Mouse (Mus musculus) midbrain, embryonic 16.5 days (tissue): ENCODE data around the gene Ptch1. TPM values are rescaled to one million over a fixed set of nuclear protein-coding genes. Genes with fewer than 3 reads are reported as not detected.

Experiments used
- ATAC-seq: fragments of 200-750 bp; cut with Nextera tagmentation; 2 replicates; pipeline ENCODE4 v1.8.0; 2017; ENCODE audit warnings: moderate TSS enrichment
- H3K27ac ChIP-seq: fragments of 300-500 bp; sonication (generic); 2 replicates; pipeline ENCODE4 v1.5.1; 2014; ENCODE audit warnings: mild to moderate bottlenecking, low read length, mixed read lengths
- H3K27me3 ChIP-seq: fragments of 300-500 bp; sonication (generic); 2 replicates; pipeline ENCODE4 v1.6.1; 2014; ENCODE audit warnings: low read depth, low read length, mixed read lengths; ENCODE audit not compliant: control insufficient read depth, insufficient read depth
- H3K36me3 ChIP-seq: fragments of 300-500 bp; sonication (generic); 2 replicates; pipeline ENCODE4 v1.6.1; 2014; ENCODE audit warnings: mild to moderate bottlenecking, low read length, moderate library complexity, mixed read lengths; ENCODE audit not compliant: control insufficient read depth, insufficient read depth
- H3K4me1 ChIP-seq: fragments of 300-500 bp; sonication (generic); 2 replicates; pipeline ENCODE4 v1.6.1; 2014; ENCODE audit warnings: mild to moderate bottlenecking, low read length, mixed read lengths; ENCODE audit not compliant: control insufficient read depth, insufficient read depth
- H3K4me2 ChIP-seq: fragments of 300-500 bp; sonication (generic); 2 replicates; pipeline ENCODE4 v1.6.1; 2014; ENCODE audit warnings: mild to moderate bottlenecking, low read length, mixed read lengths
- H3K4me3 ChIP-seq: fragments of 300-500 bp; sonication (generic); 2 replicates; pipeline ENCODE4 v1.5.1; 2014; ENCODE audit warnings: low read depth, mild to moderate bottlenecking, low read length, moderate library complexity, mixed read lengths
- H3K9ac ChIP-seq: fragments of 300-500 bp; sonication (generic); 2 replicates; pipeline ENCODE4 v1.6.1; 2014; ENCODE audit warnings: low read depth, low read length, mixed read lengths
- H3K9me3 ChIP-seq: fragments of 300-500 bp; sonication (generic); replicated peaks from 2 replicates; pipeline ENCODE4 v1.6.1; 2014; ENCODE audit warnings: mild to moderate bottlenecking, low read length, mixed read lengths; ENCODE audit not compliant: control insufficient read depth, poor library complexity, severe bottlenecking
- WGBS: fragments of 180-500 bp; shearing (Covaris S2); extraction: QIAGEN DNeasy Blood & Tissue Kit; methylation state at CpG from one replicate; pipeline ENCODE4 v1.1.7; 2014; 5-methylcytosine and 5-hydroxymethylcytosine counted together
- polyA plus RNA-seq: library from polyadenylated mRNA; unstranded; fragments of >200 nt; fragmentation: Nextera tagmentation; extraction: Ambion mirVana; gene quantifications from 2 replicates; pipeline ENCODE4 v1.2.1, GENCODE M21; 2015

The Ptch1 gene
- polyA plus RNA-seq, 1 experiment from 2014 or later: 14.3 TPM

DNA sequence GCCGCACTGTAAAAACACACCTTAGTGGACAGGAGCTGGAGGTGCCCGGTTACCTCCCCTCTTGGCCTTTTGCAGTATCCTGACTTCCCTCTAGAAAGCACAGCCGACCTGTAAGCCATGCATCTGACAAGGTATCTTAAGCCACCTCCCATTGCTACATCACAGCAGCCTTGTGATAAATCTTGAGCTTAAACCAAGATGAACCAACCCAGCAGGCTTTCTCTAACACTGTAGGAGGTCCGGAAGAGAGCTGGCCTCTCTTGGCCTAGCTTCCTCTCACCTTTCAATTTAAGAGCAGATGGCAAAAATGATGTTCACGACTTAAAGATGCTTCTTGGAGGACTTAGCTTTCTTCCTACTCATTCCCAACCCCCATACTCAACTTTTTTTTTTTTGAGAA is 17.5 kb downstream of the Ptch1 start:
- Histone ChIP-seq H3K27me3 (no peaks in the 10 kb centered on the region), H3K4me2 (0 out of 2 replicates have a peak overlapping the region, but pooled peaks have one; percentile 24), H3K27ac (no peak overlapping the region), H3K9me3 (no peaks in the 10 kb centered on the region), H3K9ac (no peak overlapping the region), H3K36me3 (no peaks in the 10 kb centered on the region), H3K4me1 (peaks cover 38% of the 10 kb centered on the region), H3K4me3 (no peak overlapping the region)
- WGBS: 29% methylated on average over 5 of the region's 5 CpGs
- ATAC-seq: no peak

- Histone ChIP-seq H3K27ac (peak overlapping the region; percentile 38; the same call in 1 of the 2 replicates), H3K4me3 (no peak overlapping the region), H3K9ac (no peak overlapping the region), H3K4me1 (peaks cover 35% of the 10 kb centered on the region), H3K36me3 (no peaks in the 10 kb centered on the region), H3K4me2 (peak overlapping the region; percentile 24; the same call in 1 of the 2 replicates), H3K9me3 (no peaks in the 10 kb centered on the region), H3K27me3 (no peaks in the 10 kb centered on the region)
- peak; percentile 46 for ATAC-seq
- WGBS: 7% methylated on average over 11 of the region's 11 CpGs
Measured at GRCm38 (mm10) chr13:63554569-63554968, 18.8 kb downstream of the Ptch1 start.

DNA sequence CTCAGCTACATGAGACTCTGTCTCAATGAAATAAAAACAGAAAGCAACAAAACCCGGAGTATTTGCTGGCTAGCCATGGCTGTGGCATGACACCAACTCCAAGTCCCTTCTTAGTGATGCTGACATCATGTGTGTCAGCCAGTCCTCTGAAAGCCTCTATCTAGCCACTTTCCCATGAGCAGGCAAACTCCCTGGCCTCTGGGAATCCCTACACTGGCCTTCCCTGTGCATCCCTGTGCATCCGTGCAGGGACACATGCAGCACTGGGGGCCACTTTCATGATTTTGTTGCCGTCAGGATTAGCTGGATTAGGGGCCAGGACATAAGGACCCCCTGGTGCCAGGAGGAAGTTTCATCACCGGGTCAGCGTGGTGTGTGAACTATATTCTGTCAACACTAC is 20.0 kb downstream of the Ptch1 start:
- Histone ChIP-seq H3K4me2 (no peak overlapping the region), H3K4me1 (peaks cover 28% of the 10 kb centered on the region), H3K27me3 (no peaks in the 10 kb centered on the region), H3K27ac (no peak overlapping the region), H3K9me3 (no peaks in the 10 kb centered on the region), H3K36me3 (no peaks in the 10 kb centered on the region), H3K9ac (no peak overlapping the region), H3K4me3 (no peak overlapping the region)
- no peak for ATAC-seq
- 18% methylated on average over 5 of the region's 5 CpGs for WGBS

GRCm38 (mm10) chr13:63552291-63552932 is 21.0 kb downstream of the Ptch1 start:
- Histone ChIP-seq H3K27ac (peak overlapping the region; percentile 28; the same call in 1 of the 2 replicates), H3K4me2 (peak overlapping the region; percentile 19), H3K4me1 (peaks cover 27% of the 10 kb centered on the region), H3K9ac (no peak overlapping the region), H3K36me3 (no peaks in the 10 kb centered on the region), H3K9me3 (no peaks in the 10 kb centered on the region), H3K4me3 (no peak overlapping the region), H3K27me3 (no peaks in the 10 kb centered on the region)
- WGBS: 45% methylated on average over 9 of the region's 10 CpGs
- peak; percentile 77 for ATAC-seq

DNA sequence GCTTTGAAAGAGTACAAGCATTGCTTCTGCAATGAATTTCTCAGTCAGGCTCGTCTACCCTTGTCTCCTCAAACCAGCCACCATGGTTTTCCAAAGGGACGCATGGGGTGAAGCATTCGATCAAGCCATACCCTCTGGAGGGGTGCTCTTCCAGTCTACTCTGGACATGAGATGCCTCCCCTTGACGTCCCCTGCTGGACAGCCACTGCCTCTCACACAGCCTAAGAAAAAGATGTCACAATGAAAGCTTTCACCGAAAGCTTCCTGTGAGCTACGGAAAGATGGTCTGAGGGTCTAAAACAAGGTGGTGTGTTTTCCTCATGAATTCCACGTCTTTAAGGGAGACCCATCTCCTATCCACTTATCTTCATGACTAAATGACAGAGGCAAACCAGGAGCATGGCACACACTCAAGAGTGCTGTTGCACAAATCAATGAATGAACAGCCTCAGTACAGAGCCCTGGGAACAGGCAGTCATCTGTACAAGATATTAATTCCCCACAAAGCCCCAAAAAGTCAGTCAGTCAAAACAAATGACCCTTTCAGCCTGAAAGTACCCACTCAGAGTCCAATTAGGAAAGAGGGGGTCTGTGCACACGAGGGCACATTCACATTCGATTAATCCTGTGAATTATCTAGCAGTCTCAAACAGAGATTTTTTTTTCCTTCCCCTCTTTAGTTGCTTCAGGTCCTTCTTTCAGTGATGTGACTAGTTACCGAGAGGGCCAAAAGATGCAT is 21.7 kb downstream of the Ptch1 start:
- H3K9me3 ChIP-seq: no peaks in the 10 kb centered on the region
- peak overlapping the region; percentile 10 for H3K4me2 ChIP-seq
- 46% methylated on average over 10 of the region's 10 CpGs for WGBS
- H3K27me3 ChIP-seq: no peaks in the 10 kb centered on the region
- H3K4me1 ChIP-seq: peaks cover 27% of the 10 kb centered on the region
- H3K27ac ChIP-seq: peak overlapping the region; percentile 28; the same call in 1 of the 2 replicates
- H3K4me3 ChIP-seq: no peak overlapping the region
- no peak for ATAC-seq
- no peak overlapping the region for H3K9ac ChIP-seq
- no peaks in the 10 kb centered on the region for H3K36me3 ChIP-seq

GRCm38 (mm10) chr13:63550367-63550766 is 23.0 kb downstream of the Ptch1 start:
- 87% methylated on average over 5 of the region's 5 CpGs for WGBS
- H3K27ac ChIP-seq: no peak overlapping the region
- no peak overlapping the region for H3K9ac ChIP-seq
- H3K4me2 ChIP-seq: no peak overlapping the region
- H3K9me3 ChIP-seq: no peaks in the 10 kb centered on the region
- ATAC-seq: no peak
- H3K4me1 ChIP-seq: peaks cover 26% of the 10 kb centered on the region
- no peaks in the 10 kb centered on the region for H3K36me3 ChIP-seq
- H3K27me3 ChIP-seq: no peaks in the 10 kb centered on the region
- no peak overlapping the region for H3K4me3 ChIP-seq

- Histone ChIP-seq H3K4me2 (no peak overlapping the region), H3K27me3 (no peaks in the 10 kb centered on the region), H3K4me1 (peaks cover 19% of the 10 kb centered on the region; the same call in 1 of the 2 replicates), H3K27ac (0 out of 2 replicates have a peak overlapping the region, but pooled peaks have one; percentile 28), H3K36me3 (no peaks in the 10 kb centered on the region), H3K9ac (no peak overlapping the region), H3K4me3 (no peak overlapping the region), H3K9me3 (no peaks in the 10 kb centered on the region)
- peak; percentile 37; the same call in 1 of the 2 replicates for ATAC-seq
- 60% methylated on average over 5 of the region's 5 CpGs for WGBS
Measured at GRCm38 (mm10) chr13:63549210-63549609, 24.2 kb downstream of the Ptch1 start.

GRCm38 (mm10) chr13:63548571-63548970 is 24.8 kb downstream of the Ptch1 start:
- Histone ChIP-seq H3K36me3 (no peaks in the 10 kb centered on the region), H3K9ac (no peak overlapping the region), H3K4me2 (no peak overlapping the region), H3K9me3 (no peaks in the 10 kb centered on the region), H3K4me1 (peaks cover 20% of the 10 kb centered on the region; the same call in 1 of the 2 replicates), H3K4me3 (no peak overlapping the region), H3K27me3 (no peaks in the 10 kb centered on the region), H3K27ac (peak overlapping the region; percentile 10; the same call in 1 of the 2 replicates)
- ATAC-seq: no peak
- WGBS: 80% methylated on average over 4 of the region's 4 CpGs

DNA sequence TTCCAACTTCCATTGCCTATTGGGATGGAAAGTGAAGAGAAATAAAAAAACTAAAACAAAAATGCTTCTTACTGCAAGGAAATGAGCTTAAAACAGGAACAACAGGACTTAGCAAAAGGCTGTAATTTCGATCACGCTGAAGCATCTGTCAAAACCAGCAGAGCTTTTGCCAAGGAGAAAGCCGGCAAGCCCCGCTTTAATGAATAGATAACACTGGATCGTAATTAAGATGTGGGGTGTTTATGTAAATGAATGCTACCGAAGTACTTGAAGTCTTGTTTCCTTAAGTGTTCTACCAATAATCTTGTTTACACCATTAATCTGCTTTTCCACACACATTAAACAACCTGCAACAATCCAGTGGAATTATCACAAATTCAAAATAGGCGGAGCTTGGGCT is 28.1 kb downstream of the Ptch1 start:
- H3K27me3 ChIP-seq: no peaks in the 10 kb centered on the region
- peaks cover 8% of the 10 kb centered on the region; the same call in 1 of the 2 replicates for H3K4me1 ChIP-seq
- H3K27ac ChIP-seq: no peak overlapping the region
- no peaks in the 10 kb centered on the region for H3K9me3 ChIP-seq
- WGBS: 42% methylated on average over 7 of the region's 7 CpGs
- peaks cover 15% of the 10 kb centered on the region for H3K36me3 ChIP-seq
- no peak for ATAC-seq
- no peak overlapping the region for H3K9ac ChIP-seq
- H3K4me3 ChIP-seq: no peak overlapping the region
- H3K4me2 ChIP-seq: no peak overlapping the region
